Mouse (Mus musculus): ENCODE data around the gene Ifi205. TPM values are rescaled to one million over a fixed set of nuclear protein-coding genes. Genes with fewer than 3 reads are reported as not detected.

The Ifi205 gene
- 2.4 and 6.3 TPM in 2 replicates for total RNA-seq (2023)

DNA sequence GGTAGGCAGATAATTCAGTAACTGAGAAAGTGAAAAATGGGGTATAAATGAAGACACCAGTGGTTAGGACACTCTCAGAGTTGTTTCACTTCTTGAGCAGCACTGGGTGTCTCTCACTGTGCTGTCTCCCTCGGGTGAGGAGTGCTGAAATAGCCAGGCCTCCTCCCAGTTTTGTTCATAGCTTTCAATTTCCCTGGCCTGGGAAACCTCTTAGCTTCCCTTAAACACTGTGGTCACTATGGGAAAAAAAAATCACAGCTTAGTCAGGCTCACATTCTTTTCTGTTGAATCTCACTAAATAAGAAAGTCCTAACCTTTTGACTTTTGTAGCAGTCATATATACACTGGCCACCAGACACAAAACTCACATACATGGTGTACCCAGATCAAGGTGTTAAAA lies at the start of gene Ifi205:
TSS of gene Ifi205 (minus strand) at position 113 of the 400 bp plus-strand sequence.

DNA sequence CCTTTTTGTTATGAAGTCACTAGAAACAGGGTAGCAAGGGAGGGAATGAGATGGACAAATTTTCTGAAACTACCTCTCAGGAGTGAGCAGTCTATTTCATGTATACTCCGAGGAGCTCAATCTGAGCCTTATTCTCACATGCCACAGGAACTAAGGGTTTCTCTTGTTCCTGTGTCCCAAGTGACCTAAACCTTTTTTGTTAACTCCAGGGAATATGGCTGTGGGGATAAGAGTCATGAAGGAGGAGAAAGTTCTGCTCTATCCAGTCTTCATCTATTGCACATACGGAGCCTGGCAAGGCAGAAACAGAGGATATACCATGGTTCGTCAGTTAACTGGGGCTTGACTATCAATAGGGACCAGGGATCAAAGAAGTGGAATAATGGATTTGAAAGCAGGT lies 34.7 kb upstream of the Ifi205 start, which contains the start of gene Olfr430:
TSS of gene Olfr430 (plus strand) at position 301 of the 400 bp plus-strand sequence.

DNA sequence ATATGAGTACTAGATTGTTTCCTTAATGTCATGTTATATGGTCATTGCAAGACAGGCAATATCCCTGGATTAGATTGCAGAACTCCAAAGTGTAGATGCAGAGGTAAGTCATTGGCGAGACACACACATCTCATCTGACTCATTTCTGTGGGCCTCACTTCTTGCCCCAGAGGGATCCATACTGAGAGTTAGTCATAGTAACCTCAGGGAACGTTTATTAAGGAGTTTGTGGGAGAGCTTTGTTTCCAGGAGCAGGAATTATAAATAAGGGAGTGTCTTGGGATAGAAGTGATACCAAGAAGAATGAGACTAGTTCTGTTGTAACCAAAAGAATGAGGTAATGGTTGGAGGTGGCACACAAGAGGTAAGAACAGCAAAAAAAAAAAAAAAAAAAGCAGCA lies 17.3 kb upstream of the Ifi205 start, which contains the start of gene Olfr432:
TSS of gene Olfr432 (plus strand) at position 313 of the 400 bp plus-strand sequence.

DNA sequence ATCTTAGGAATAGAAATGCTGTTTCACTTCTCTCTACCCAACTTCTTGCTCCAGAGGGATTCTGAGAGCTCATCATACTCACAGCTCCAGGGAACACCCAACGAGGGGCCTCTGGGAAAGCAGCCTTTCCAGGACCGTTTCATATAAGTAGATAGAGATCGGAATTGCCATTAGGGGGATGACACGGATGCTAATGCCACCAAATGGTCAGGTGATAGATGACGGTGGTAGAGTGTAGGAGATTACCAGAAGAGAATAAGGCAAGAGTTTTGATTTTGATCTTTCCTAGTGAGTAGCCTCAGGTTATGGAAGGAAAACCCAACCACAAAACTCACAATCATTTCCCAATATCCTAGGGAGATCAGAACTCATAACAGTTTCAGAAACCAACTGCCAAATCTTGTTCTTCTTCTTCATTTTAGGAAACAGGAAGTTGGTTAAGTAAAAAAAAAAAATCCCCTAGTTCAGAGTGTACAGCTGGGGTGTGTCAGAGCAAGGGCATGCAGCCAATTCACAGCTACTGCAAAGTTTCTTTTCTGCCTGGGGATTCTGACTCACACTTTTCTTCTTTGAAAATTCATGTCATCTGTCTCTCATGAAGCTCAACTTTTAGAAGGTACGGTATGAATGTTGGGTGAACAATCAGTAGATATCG lies 9.0 kb upstream of the Ifi205 start, which contains the start of gene Olfr433:
TSS of gene Olfr433 (plus strand) at position 183 of the 655 bp plus-strand sequence.

DNA sequence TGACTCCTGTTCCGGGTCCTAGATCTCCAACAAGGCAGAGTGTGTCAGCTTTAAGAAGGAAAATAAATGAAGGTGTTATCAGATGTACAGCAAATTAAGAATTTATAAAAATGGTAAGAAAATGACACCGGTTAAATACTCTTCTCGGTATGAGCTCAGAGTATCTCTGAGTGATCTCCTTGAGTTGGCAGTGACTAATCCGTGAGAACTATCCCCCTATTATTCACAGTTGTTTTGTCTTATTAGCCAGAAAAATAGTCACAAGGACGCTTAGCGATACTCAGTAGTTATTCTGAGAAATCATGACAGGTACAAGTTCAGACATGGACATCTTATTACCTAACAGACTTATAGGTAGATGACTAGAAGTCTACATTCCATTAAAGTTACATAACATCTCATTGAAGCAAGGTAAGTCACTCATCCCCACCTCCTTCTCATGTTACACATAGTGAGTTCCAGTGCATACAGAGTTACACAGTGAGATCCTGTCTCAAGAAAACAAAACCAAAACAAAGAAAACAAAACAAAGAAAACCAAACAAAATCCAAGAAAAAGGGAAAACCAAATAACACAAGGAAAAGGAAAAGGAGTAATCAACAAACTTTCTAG lies 48.8 kb downstream of the Ifi205 start, which contains the start of gene Ifi202b:
TSS of gene Ifi202b (minus strand) at position 51 of the 612 bp plus-strand sequence.

Other genes starting within 250 kb of the Ifi205 start
- 7.9 and 12.3 TPM in 2 replicates for gene Ifi211, start 118.8 kb downstream of the Ifi205 start, total RNA-seq (2023)
- 30.7 and 32.2 TPM in 2 replicates for gene Mndal, start 89.3 kb downstream of the Ifi205 start, total RNA-seq (2023)
- gene Ifi203, start 89.1 kb downstream of the Ifi205 start, total RNA-seq (2023): 15.4 and 23.1 TPM in 2 replicates
- not detected in 2 replicates for gene Ifi202b, start 49.1 kb downstream of the Ifi205 start, total RNA-seq (2023)
- not detected in 2 replicates for gene Olfr433, start 8.9 kb upstream of the Ifi205 start, total RNA-seq (2023)
- not detected in 2 replicates for gene Olfr432, start 17.4 kb upstream of the Ifi205 start, total RNA-seq (2023)
- gene Olfr430, start 34.8 kb upstream of the Ifi205 start, total RNA-seq (2023): not detected in 2 replicates
- not detected in 2 replicates for gene Olfr429, start 52.5 kb upstream of the Ifi205 start, total RNA-seq (2023)
- not detected in 2 replicates for gene Olfr427, start 65.1 kb upstream of the Ifi205 start, total RNA-seq (2023)
- gene Olfr231, start 89.4 kb upstream of the Ifi205 start, total RNA-seq (2023): not detected in 2 replicates
- gene Olfr424, start 99.7 kb upstream of the Ifi205 start, total RNA-seq (2023): not detected in 2 replicates
- not detected in 2 replicates for gene Olfr420, start 123.8 kb upstream of the Ifi205 start, total RNA-seq (2023)
- gene Spta1, start 141.0 kb upstream of the Ifi205 start, total RNA-seq (2023): 0.98 and 2.2 TPM in 2 replicates
- gene Olfr419, start 220.3 kb upstream of the Ifi205 start, total RNA-seq (2023): not detected in 2 replicates

Measured in neutrophil, adult 65 days (primary cell).